Mouse (Mus musculus) brain, embryonic 18.5 days (tissue): ENCODE data around the gene Pcbp1.
"Not testable (repeated sequence)": the region's sequence is repeated elsewhere in the genome, so short reads cannot be mapped to it uniquely, and the experiment has no call there.

Experiments used
- DNase-seq: peaks from one replicate; pipeline ENCODE4 v3.0.0-alpha.2; 2012; ENCODE audit warnings: low read depth, low spot score

The Pcbp1 gene

GRCm38 (mm10) chr6:86526032-86526960, at the start of gene Pcbp1:
Gene Pcbp1 (minus strand): TSS chr6:86526321.
- peak; percentile 89 for DNase-seq

GRCm38 (mm10) chr6:86574495-86574894, 48.4 kb upstream of the Pcbp1 start:
- no peak for DNase-seq

GRCm38 (mm10) chr6:86570830-86571229, 44.7 kb upstream of the Pcbp1 start:
- no peak for DNase-seq

GRCm38 (mm10) chr6:86569461-86569820, 43.3 kb upstream of the Pcbp1 start:
- no peak for DNase-seq

- no peak for DNase-seq
Observed at GRCm38 (mm10) chr6:86568816-86569460, 42.8 kb upstream of the Pcbp1 start.

GRCm38 (mm10) chr6:86565782-86566181, 39.7 kb upstream of the Pcbp1 start:
- no peak for DNase-seq

DNA sequence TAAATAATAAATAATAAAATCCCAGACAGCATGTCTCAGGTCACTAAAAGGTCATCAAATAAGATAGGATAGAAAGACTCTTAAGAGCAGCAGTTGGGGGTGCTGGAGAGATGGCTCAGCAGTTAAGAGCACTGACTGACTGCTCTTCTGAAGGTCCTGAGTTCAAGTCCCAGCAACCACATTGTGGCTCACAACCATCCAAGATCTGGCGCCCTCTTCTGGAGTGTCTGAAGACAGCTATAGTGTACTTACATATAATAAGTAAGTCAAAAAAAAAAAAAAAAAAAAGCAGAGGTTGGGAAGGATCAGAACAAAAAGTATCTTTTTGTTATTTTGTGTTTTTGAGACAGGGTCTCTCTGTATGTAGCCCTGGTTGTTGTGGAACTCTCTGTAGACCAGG, 31.1 kb upstream of the Pcbp1 start:
- DNase-seq: not testable (repeated sequence)

DNA sequence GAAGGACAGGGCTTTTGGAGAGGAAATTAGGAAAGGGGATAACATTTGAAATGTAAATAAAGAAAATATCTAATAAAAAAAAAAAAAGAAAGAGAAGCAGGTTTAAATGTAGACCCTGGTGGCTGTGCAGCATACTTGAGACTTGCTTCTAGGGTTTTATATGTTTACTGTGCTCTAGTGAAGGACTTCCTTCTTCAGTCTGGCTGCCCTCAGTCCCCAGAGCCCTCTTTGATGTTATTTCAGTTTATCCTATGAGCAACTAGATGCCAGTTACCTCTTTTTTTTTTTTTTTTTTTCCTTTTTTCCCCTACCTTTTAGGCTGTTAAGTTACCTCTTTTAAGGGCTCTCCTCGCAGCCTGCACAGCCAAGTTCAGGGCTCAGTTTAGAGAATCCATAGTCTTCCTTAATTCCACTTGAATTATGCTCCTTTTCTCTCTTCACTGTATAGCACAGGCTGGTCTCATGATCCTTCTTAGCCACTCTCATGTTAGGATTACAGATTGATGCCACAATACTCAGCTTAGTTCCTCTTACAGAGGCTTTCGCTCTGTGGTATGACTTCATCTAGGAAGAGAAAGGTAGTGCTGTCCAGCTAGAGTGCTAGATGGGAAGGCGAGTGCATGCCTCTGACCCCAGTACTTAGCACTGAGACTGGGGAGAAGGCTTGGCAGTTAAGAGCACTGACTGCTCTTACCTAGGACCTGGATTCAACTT, 30.4 kb upstream of the Pcbp1 start:
- no peak for DNase-seq

GRCm38 (mm10) chr6:86550587-86550986, 24.5 kb upstream of the Pcbp1 start:
- DNase-seq: no peak

DNA sequence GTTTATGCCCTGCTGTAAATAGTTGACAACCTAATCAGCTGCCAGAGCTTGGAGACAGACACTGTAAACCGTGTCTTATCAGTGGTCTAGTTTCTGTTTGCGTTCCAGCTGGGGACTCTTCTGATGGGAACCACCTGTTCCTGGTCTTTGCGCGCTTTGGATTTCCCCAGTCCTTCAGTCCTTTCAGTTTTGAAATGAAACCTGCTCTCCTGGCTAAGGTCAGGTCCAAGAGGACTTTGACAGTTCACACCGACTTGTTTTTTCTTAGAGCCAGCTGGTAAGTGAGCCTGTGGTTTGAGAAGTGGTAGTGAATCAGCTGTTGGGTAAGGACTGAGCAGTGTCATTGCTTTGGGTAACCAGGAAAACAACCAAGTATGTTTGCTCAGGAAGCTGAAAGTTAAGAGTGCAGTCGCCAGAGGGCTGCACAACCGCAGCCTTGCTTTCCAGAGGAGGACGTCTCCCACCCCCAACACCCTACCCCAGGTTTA, 21.8 kb upstream of the Pcbp1 start:
- no peak for DNase-seq

- DNase-seq: no peak
Observed at GRCm38 (mm10) chr6:86547228-86547755, 21.2 kb upstream of the Pcbp1 start.

- no peak for DNase-seq
Observed at GRCm38 (mm10) chr6:86545236-86545635, 19.1 kb upstream of the Pcbp1 start.

DNA sequence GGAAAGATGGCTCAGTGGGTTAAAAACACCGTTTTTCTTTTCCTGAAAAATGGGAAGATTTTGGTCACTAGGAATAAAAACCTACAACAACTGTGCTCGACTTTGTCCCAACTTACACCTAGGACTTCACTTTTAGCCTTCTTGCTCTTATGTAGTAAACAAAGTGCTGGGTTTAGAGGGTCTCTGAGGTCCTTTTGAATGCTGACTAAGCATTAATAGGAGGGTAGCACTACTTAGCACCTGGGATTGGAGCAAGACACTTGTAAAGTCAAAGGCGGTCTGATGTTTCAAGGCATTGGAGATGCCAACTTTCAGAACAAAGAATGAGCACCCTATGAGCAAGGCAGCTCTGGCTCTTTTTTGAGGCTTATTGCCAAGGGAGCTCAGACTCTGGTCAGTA, 17.7 kb upstream of the Pcbp1 start:
- no peak for DNase-seq

- DNase-seq: no peak
Observed at GRCm38 (mm10) chr6:86543060-86543459, 16.9 kb upstream of the Pcbp1 start.

GRCm38 (mm10) chr6:86541650-86542049, 15.5 kb upstream of the Pcbp1 start:
- no peak for DNase-seq

DNA sequence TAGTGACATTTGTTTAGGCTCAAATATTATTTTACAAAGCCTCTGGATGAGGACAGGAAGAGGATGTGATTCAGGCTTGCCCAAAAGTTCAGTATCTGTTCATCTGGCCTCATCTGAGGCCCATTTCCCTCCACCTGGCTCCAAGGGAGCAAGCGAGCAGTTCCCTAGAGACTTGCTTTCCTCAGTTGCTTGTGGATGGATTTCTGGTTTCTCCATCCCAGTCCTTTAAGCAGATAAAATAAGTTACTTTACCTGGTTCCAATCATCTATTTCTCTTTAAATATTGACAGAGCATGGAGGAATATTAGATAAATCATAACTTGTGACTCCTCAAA, 2.3 kb upstream of the Pcbp1 start:
- no peak for DNase-seq

- DNase-seq: no peak
Observed at GRCm38 (mm10) chr6:86527766-86528450, 1.8 kb upstream of the Pcbp1 start.

- DNase-seq: peak; percentile 69
Observed at GRCm38 (mm10) chr6:86526961-86527740, 1.0 kb upstream of the Pcbp1 start.

DNA sequence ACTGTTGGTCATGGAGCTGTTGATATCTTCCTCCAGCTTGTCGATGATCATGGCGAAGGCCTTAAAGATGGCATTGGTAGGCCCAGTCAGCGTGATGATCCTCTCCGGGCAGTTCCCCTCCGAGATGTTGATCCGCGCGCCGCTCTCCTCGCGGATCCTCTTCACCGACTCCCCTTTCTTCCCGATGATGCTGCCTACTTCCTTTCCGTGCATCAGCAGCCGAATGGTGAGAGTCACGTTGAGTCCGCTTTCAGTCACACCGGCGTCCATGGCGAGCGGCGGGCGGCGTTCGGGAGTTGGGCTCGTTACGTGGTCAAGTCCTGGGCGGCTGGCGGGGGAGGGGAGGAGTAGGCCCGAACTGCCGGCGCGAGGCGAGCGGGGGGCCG, 482 bp downstream of the Pcbp1 start:
- DNase-seq: peak; percentile 40

DNA sequence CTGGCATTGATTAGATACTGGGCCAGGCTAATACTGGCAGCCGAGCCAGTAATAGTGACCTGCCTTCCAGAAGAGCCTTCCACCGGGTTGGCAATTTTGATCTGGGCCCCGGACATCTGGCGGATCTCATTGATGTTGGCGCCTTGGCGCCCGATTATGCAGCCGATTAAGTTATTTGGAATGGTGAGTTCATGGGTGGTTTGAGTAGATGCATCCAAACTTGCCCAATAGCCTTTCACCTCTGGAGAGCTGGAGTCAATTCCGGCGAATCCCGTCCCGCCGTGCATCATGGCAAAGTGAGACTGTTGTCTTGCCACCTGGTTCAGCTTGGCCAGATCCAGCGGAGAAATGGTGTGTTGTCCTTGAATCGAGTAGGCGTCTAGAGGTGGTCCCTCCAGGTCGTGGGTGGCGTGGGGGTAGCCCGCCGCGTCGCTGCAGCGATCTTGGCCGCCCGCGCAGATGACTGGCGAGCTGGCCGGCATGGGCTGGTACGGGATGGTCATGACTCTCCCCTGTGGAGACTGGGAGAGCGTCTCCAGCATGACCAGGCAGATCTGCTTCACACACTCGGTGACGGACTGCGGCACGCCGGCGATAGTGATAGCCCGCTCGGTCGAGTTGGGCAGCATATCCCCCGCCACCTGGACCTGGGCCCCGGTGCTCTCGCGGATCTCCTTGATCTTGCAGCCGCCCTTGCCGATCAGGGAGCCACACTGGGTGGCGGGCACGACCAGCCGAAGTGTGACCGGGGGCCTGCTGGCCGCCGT, 1.1 kb downstream of the Pcbp1 start:
- DNase-seq: no peak
